Mouse (Mus musculus): ENCODE measurements around the gene Selenow. TPM values are rescaled to one million over a fixed set of nuclear protein-coding genes. Genes with fewer than 3 reads are reported as not detected.
A peak's percentile ranks its signal among the peaks of the same experiment; 100 is the strongest.
"Not testable (repeated sequence)": the region's sequence is repeated elsewhere in the genome, so short reads cannot be mapped to it uniquely, and the experiment has no call there.

Selenow gene
- total RNA-seq, 2 experiments from 2014 or later: 31.5 to 102 TPM

GRCm38 (mm10) chr7:15947653-15948260 lies 25.6 kb upstream of the Selenow start:
- ATAC-seq (ENCODE audit: poor library complexity, severe bottlenecking): no peak

GRCm38 (mm10) chr7:15945721-15946536 lies 23.7 kb upstream of the Selenow start, which contains the start of gene Nop53:
Nop53 (minus strand) TSS chr7:15946074.
- ATAC-seq (ENCODE audit: poor library complexity, severe bottlenecking): peak; percentile 83

GRCm38 (mm10) chr7:15945211-15945610 lies 23.0 kb upstream of the Selenow start:
- no peak for ATAC-seq (ENCODE audit: poor library complexity, severe bottlenecking)

- no peak for ATAC-seq (ENCODE audit: poor library complexity, severe bottlenecking)
Measured at GRCm38 (mm10) chr7:15944311-15944710, 22.1 kb upstream of the Selenow start.

- ATAC-seq (ENCODE audit: poor library complexity, severe bottlenecking): no peak
Measured at GRCm38 (mm10) chr7:15938621-15939020, 16.4 kb upstream of the Selenow start.

- ATAC-seq (ENCODE audit: poor library complexity, severe bottlenecking): no peak
Measured at GRCm38 (mm10) chr7:15937491-15937890, 15.3 kb upstream of the Selenow start.

- no peak for ATAC-seq (ENCODE audit: poor library complexity, severe bottlenecking)
Measured at GRCm38 (mm10) chr7:15933437-15934359, 11.5 kb upstream of the Selenow start.

- ATAC-seq (ENCODE audit: poor library complexity, severe bottlenecking): no peak
Measured at GRCm38 (mm10) chr7:15931635-15932034, 9.4 kb upstream of the Selenow start.

GRCm38 (mm10) chr7:15930543-15930942 lies 8.3 kb upstream of the Selenow start:
- no peak for ATAC-seq (ENCODE audit: poor library complexity, severe bottlenecking)

GRCm38 (mm10) chr7:15929910-15930309 lies 7.7 kb upstream of the Selenow start:
- ATAC-seq (ENCODE audit: poor library complexity, severe bottlenecking): peak; percentile 82

GRCm38 (mm10) chr7:15921796-15922195 lies 406 bp downstream of the Selenow start:
- peak; percentile 58 for ATAC-seq (ENCODE audit: poor library complexity, severe bottlenecking)

GRCm38 (mm10) chr7:15920645-15921190 lies 1.5 kb downstream of the Selenow start:
- no peak for ATAC-seq (ENCODE audit: poor library complexity, severe bottlenecking)

GRCm38 (mm10) chr7:15919947-15920346 lies 2.3 kb downstream of the Selenow start:
- no peak for ATAC-seq (ENCODE audit: poor library complexity, severe bottlenecking)

- no peak for ATAC-seq (ENCODE audit: poor library complexity, severe bottlenecking)
Measured at GRCm38 (mm10) chr7:15918371-15918770, 3.8 kb downstream of the Selenow start.

GRCm38 (mm10) chr7:15916996-15917395 lies 5.2 kb downstream of the Selenow start:
- no peak for ATAC-seq (ENCODE audit: poor library complexity, severe bottlenecking)

GRCm38 (mm10) chr7:15916134-15916723 lies 6.0 kb downstream of the Selenow start:
- ATAC-seq (ENCODE audit: poor library complexity, severe bottlenecking): no peak

- not testable (repeated sequence) for ATAC-seq (ENCODE audit: poor library complexity, severe bottlenecking)
Measured at GRCm38 (mm10) chr7:15915695-15916094, 6.5 kb downstream of the Selenow start.

- ATAC-seq (ENCODE audit: poor library complexity, severe bottlenecking): no peak
Measured at GRCm38 (mm10) chr7:15914751-15915150, 7.5 kb downstream of the Selenow start.

- peak; percentile 80 for ATAC-seq (ENCODE audit: poor library complexity, severe bottlenecking)
Measured at GRCm38 (mm10) chr7:15914252-15914651, 8.0 kb downstream of the Selenow start.

GRCm38 (mm10) chr7:15912183-15912582 lies 10.0 kb downstream of the Selenow start:
- ATAC-seq (ENCODE audit: poor library complexity, severe bottlenecking): peak; percentile 57
